Mouse (Mus musculus) liver, embryonic 11.5 days (tissue): ENCODE data around the gene Pold1. TPM values are rescaled to one million over a fixed set of nuclear protein-coding genes. Genes with fewer than 3 reads are reported as not detected.

Source experiments
- ATAC-seq: fragments of 200-750 bp; cut with Nextera tagmentation; replicated peaks from 2 replicates; pipeline ENCODE4 v1.8.0; 2017; ENCODE audit warnings: moderate number of reproducible peaks, mild to moderate bottlenecking, moderate TSS enrichment, moderate library complexity; ENCODE audit not compliant: low FRiP score
- DNase-seq: peaks from one replicate; pipeline ENCODE4 v3.0.0-alpha.2; 2017; ENCODE audit warnings: low spot score
- H3K27ac ChIP-seq: fragments of 300-500 bp; sonication (generic); 2 replicates; pipeline ENCODE4 v1.5.1; 2014; ENCODE audit warnings: mild to moderate bottlenecking, low read depth, low read length, control low read depth
- H3K27me3 ChIP-seq: fragments of 300-500 bp; sonication (generic); replicated peaks from 2 replicates; pipeline ENCODE4 v1.6.1; 2014; ENCODE audit warnings: low read length, mixed read lengths; ENCODE audit not compliant: control insufficient read depth, insufficient read depth
- H3K36me3 ChIP-seq: fragments of 300-500 bp; sonication (generic); 2 replicates; pipeline ENCODE4 v1.6.1; 2014; ENCODE audit warnings: mild to moderate bottlenecking, low read length, moderate library complexity, mixed read lengths; ENCODE audit not compliant: control insufficient read depth, insufficient read depth
- H3K4me1 ChIP-seq: fragments of 300-500 bp; sonication (generic); replicated peaks from 2 replicates; pipeline ENCODE4 v1.6.1; 2014; ENCODE audit warnings: low read length, mixed read lengths; ENCODE audit not compliant: control insufficient read depth, insufficient read depth
- H3K4me2 ChIP-seq: fragments of 300-500 bp; sonication (generic); 2 replicates; pipeline ENCODE4 v1.6.1; 2014; ENCODE audit warnings: mild to moderate bottlenecking, control low read depth, moderate library complexity
- H3K4me3 ChIP-seq: fragments of 300-500 bp; sonication (generic); 2 replicates; pipeline ENCODE4 v1.5.1; 2014; ENCODE audit warnings: low read depth, low read length, control low read depth
- H3K9ac ChIP-seq: fragments of 300-500 bp; sonication (generic); 2 replicates; pipeline ENCODE4 v1.6.1; 2014; ENCODE audit warnings: low read depth, low read length, control low read depth
- H3K9me3 ChIP-seq: fragments of 300-500 bp; sonication (generic); 2 replicates; pipeline ENCODE4 v1.6.1; 2016; ENCODE audit warnings: low read length, inconsistent platforms, mixed read lengths; ENCODE audit not compliant: control insufficient read depth
- WGBS: fragments of 180-500 bp; shearing (Covaris S2); extraction: QIAGEN DNeasy Blood & Tissue Kit; methylation state at CpG from one replicate; pipeline ENCODE4 v1.1.7; 2014; 5-methylcytosine and 5-hydroxymethylcytosine counted together
- polyA plus RNA-seq: library from polyadenylated mRNA; unstranded; fragments of >200 nt; fragmentation: Nextera tagmentation; extraction: Ambion mirVana; gene quantifications from 2 replicates; pipeline ENCODE4 v1.2.1, GENCODE M21; 2014

The Pold1 gene
- polyA plus RNA-seq = 119 and 128 TPM in 2 replicates

GRCm38 (mm10) chr7:44548497-44549087 is at the start of gene Pold1:
Gene Pold1 (minus strand): TSS chr7:44548849.
- ATAC-seq = peak; percentile 94
- Histone ChIP-seq H3K4me2 (peak within 1 kb of the TSS; percentile 85), H3K27ac (peak within 1 kb of the TSS; percentile 75), H3K4me3 (peak within 1 kb of the TSS; percentile 64), H3K9ac (peak within 1 kb of the TSS; percentile 77), H3K9me3 (peaks cover 3% of the 10 kb centered on the region; the same call in 1 of the 2 replicates), H3K4me1 (peaks cover 17% of the 10 kb centered on the region), H3K36me3 (peaks cover 30% of the 10 kb centered on the region), H3K27me3 (no peaks in the 10 kb centered on the region)
- WGBS = under 1% methylated on average over 43 of the region's 43 CpGs
- peak; percentile 99 for DNase-seq

GRCm38 (mm10) chr7:44598336-44598735 is 49.7 kb upstream of the Pold1 start:
- DNase-seq = no peak
- WGBS = 69% methylated on average over 11 of the region's 12 CpGs
- no peak overlapping the region for H3K4me2 ChIP-seq
- no peak overlapping the region for H3K4me3 ChIP-seq
- no peak overlapping the region for H3K27ac ChIP-seq
- no peak overlapping the region for H3K9ac ChIP-seq
- H3K4me1 ChIP-seq = no peaks in the 10 kb centered on the region
- H3K36me3 ChIP-seq = no peaks in the 10 kb centered on the region
- H3K9me3 ChIP-seq = no peaks in the 10 kb centered on the region
- H3K27me3 ChIP-seq = peaks cover 37% of the 10 kb centered on the region
- no peak for ATAC-seq

GRCm38 (mm10) chr7:44597666-44598065 is 49.0 kb upstream of the Pold1 start:
- Histone ChIP-seq H3K4me3 (no peak overlapping the region), H3K9me3 (no peaks in the 10 kb centered on the region), H3K4me1 (no peaks in the 10 kb centered on the region), H3K9ac (no peak overlapping the region), H3K4me2 (no peak overlapping the region), H3K27ac (no peak overlapping the region), H3K27me3 (peaks cover 37% of the 10 kb centered on the region), H3K36me3 (no peaks in the 10 kb centered on the region)
- no peak for ATAC-seq
- 81% methylated on average over 4 of the region's 4 CpGs for WGBS
- no peak for DNase-seq

- no peak for ATAC-seq
These were observed 48.4 kb upstream of the Pold1 start for GRCm38 (mm10) chr7:44596996-44597538.

GRCm38 (mm10) chr7:44596051-44596450 is 47.4 kb upstream of the Pold1 start:
- no peaks in the 10 kb centered on the region for H3K36me3 ChIP-seq
- DNase-seq (no peak), ATAC-seq (no peak)
- H3K27me3 ChIP-seq = peaks cover 37% of the 10 kb centered on the region
- no peak overlapping the region for H3K4me3 ChIP-seq
- no peaks in the 10 kb centered on the region for H3K9me3 ChIP-seq
- H3K4me2 ChIP-seq = no peak overlapping the region
- 75% methylated on average over 6 of the region's 6 CpGs for WGBS
- H3K4me1 ChIP-seq = no peaks in the 10 kb centered on the region
- no peak overlapping the region for H3K27ac ChIP-seq
- H3K9ac ChIP-seq = no peak overlapping the region

More at GRCm38 (mm10) chr7:44596996-44597538, 48.4 kb upstream of the Pold1 start:
- no peak overlapping the region for H3K4me2 ChIP-seq
- peaks cover 37% of the 10 kb centered on the region for H3K27me3 ChIP-seq
- no peaks in the 10 kb centered on the region for H3K36me3 ChIP-seq
- no peaks in the 10 kb centered on the region for H3K9me3 ChIP-seq
- H3K27ac ChIP-seq = no peak overlapping the region
- 46% methylated on average over 5 of the region's 5 CpGs for WGBS
- no peak overlapping the region for H3K9ac ChIP-seq
- no peak overlapping the region for H3K4me3 ChIP-seq
- DNase-seq = no peak
- no peaks in the 10 kb centered on the region for H3K4me1 ChIP-seq

- Histone ChIP-seq H3K27me3 (peaks cover 39% of the 10 kb centered on the region), H3K27ac (no peak overlapping the region), H3K4me1 (no peaks in the 10 kb centered on the region), H3K4me2 (no peak overlapping the region), H3K36me3 (no peaks in the 10 kb centered on the region), H3K9me3 (no peaks in the 10 kb centered on the region), H3K9ac (no peak overlapping the region), H3K4me3 (no peak overlapping the region)
- 90% methylated on average over 20 of the region's 20 CpGs for WGBS
- DNase-seq (no peak), ATAC-seq (no peak)
These were observed 46.5 kb upstream of the Pold1 start for GRCm38 (mm10) chr7:44595131-44595561.

- peaks cover 48% of the 10 kb centered on the region for H3K27me3 ChIP-seq
- H3K4me2 ChIP-seq = no peak overlapping the region
- H3K4me1 ChIP-seq = no peaks in the 10 kb centered on the region; the same call in 1 of the 2 replicates
- no peaks in the 10 kb centered on the region for H3K36me3 ChIP-seq
- no peak overlapping the region for H3K9ac ChIP-seq
- no peak overlapping the region for H3K27ac ChIP-seq
- WGBS = 65% methylated on average over 6 of the region's 6 CpGs
- H3K4me3 ChIP-seq = no peak overlapping the region
- ATAC-seq = no peak
- H3K9me3 ChIP-seq = no peaks in the 10 kb centered on the region
- no peak for DNase-seq
These were observed 45.6 kb upstream of the Pold1 start for GRCm38 (mm10) chr7:44594291-44594690.

GRCm38 (mm10) chr7:44593775-44594174 is 45.1 kb upstream of the Pold1 start:
- Histone ChIP-seq H3K4me2 (peak overlapping the region; percentile 30; the same call in 1 of the 2 replicates), H3K4me1 (peaks cover 3% of the 10 kb centered on the region; the same call in 1 of the 2 replicates), H3K36me3 (no peaks in the 10 kb centered on the region), H3K9me3 (no peaks in the 10 kb centered on the region), H3K4me3 (no peak overlapping the region), H3K9ac (no peak overlapping the region), H3K27me3 (peaks cover 53% of the 10 kb centered on the region), H3K27ac (no peak overlapping the region)
- DNase-seq (peak; percentile 87), ATAC-seq (peak; percentile 42)
- WGBS = 1% methylated on average over 22 of the region's 22 CpGs

GRCm38 (mm10) chr7:44593051-44593450 is 44.4 kb upstream of the Pold1 start:
- H3K9ac ChIP-seq = no peak overlapping the region
- WGBS = 5% methylated on average over 15 of the region's 15 CpGs
- no peaks in the 10 kb centered on the region for H3K9me3 ChIP-seq
- no peak overlapping the region for H3K4me2 ChIP-seq
- no peak overlapping the region for H3K4me3 ChIP-seq
- H3K4me1 ChIP-seq = peaks cover 3% of the 10 kb centered on the region; the same call in 1 of the 2 replicates
- no peaks in the 10 kb centered on the region for H3K36me3 ChIP-seq
- peaks cover 60% of the 10 kb centered on the region for H3K27me3 ChIP-seq
- ATAC-seq (no peak), DNase-seq (no peak)
- no peak overlapping the region for H3K27ac ChIP-seq
